Comparison of ENCODE assay signal across 10 mouse cellular contexts in genomic region chr9:118919672-118920186, GRCm38 (mm10). TPM values are rescaled to one million over a fixed set of nuclear protein-coding genes. Genes with fewer than 3 reads are reported as not detected.
DNase-seq lines count a peak whose midpoint lies in the region; ATAC-seq lines count a peak whose summit lies in the region.
"Had no signal": no experiment of that assay in that cellular context is flagged by ENCODE, and none has a peak within 500 bp of the region (broad histone marks: within the 10 kb centered on the region; RNA-seq: fewer than 3 reads in every experiment).

No protein-coding gene starts in this region.

- peaks cover 7% of the 10 kb centered on the region for H3K27me3 ChIP-seq in heart, embryonic 11.5 days (ENCODE audit: control insufficient read depth, insufficient read depth, low read length)
- H3K27me3 ChIP-seq: embryonic facial prominence, embryonic 12.5 days had no signal

- WGBS in heart, embryonic 11.5 days (ENCODE audit: insufficient replicate concordance), result 77% methylated on average over 16 of the region's 16 CpGs

- H3K4me3 ChIP-seq in heart, embryonic 11.5 days (ENCODE audit: low read depth, low read length), result no peak overlapping the region
- H3K4me3 ChIP-seq: embryonic facial prominence, embryonic 12.5 days; midbrain, embryonic 12.5 days had no signal

- no peak for ATAC-seq in heart, embryonic 11.5 days (replicated peaks; ENCODE audit: insufficient number of reproducible peaks, low FRiP score, low TSS enrichment)

- no peak overlapping the region for H3K27ac ChIP-seq in heart, embryonic 11.5 days (ENCODE audit: low read depth, low read length)
- H3K27ac ChIP-seq: embryonic facial prominence, embryonic 12.5 days; midbrain, embryonic 12.5 days had no signal

- H3K4me1 ChIP-seq in heart, embryonic 11.5 days (ENCODE audit: control insufficient read depth, insufficient read depth, low read length), result peaks cover 9% of the 10 kb centered on the region; the same call in 1 of the 2 replicates

- DNase-seq in gastrocnemius, postnatal 10 days, result peak; percentile 47
- no peak for DNase-seq in gastrocnemius, postnatal 25 days
- peak; percentile 58 to 74 for DNase-seq in right cerebral cortex, postnatal 10 days (ENCODE audit: low spot score in 2 of 2)
- no peak for DNase-seq in right cerebral cortex, adult 18-20 months
- peak; percentile 76 for DNase-seq in kidney, adult 18-20 months
- peak; percentile 41 for DNase-seq in right cerebral cortex, postnatal 25 days
- DNase-seq in thymus, adult 18-20 months, result no peak

- no peaks in the 10 kb centered on the region for H3K36me3 ChIP-seq in heart, embryonic 11.5 days (ENCODE audit: control insufficient read depth, insufficient read depth, low read length)
- H3K36me3 ChIP-seq: embryonic facial prominence, embryonic 12.5 days; midbrain, embryonic 12.5 days had no signal

- no peak overlapping the region for H3K9ac ChIP-seq in heart, embryonic 11.5 days (ENCODE audit: low read depth, low read length)
- H3K9ac ChIP-seq: embryonic facial prominence, embryonic 12.5 days; midbrain, embryonic 12.5 days had no signal

- H3K9me3 ChIP-seq in heart, embryonic 11.5 days (replicated peaks; ENCODE audit: control insufficient read depth, low read length), result no peaks in the 10 kb centered on the region
- H3K9me3 ChIP-seq: embryonic facial prominence, embryonic 12.5 days; midbrain, embryonic 12.5 days had no signal

- H3K4me2 ChIP-seq in heart, embryonic 11.5 days, result no peak overlapping the region
- H3K4me2 ChIP-seq: embryonic facial prominence, embryonic 12.5 days; midbrain, embryonic 12.5 days had no signal

RNA-seq across cellular contexts. Expression of gene Ctdspl, which starts 6.5 kb away (rescaled TPM):
- total RNA-seq in gastrocnemius, postnatal 10 days (2021), result 10 to 100 TPM; 14.5 to 14.6 TPM
- 1 to 10 TPM; 5.5 to 8.6 TPM for total RNA-seq in gastrocnemius, postnatal 25 days (2021)
- polyA plus RNA-seq in heart, embryonic 11.5 days (2014; fragmentation: Nextera tagmentation; extraction: Ambion mirVana), result 8.5 and 10.5 TPM in 2 replicates

Comparison
In these comparisons a context has a peak if more than half of its experiments do, and no peak if none do; other contexts are left out.
1. DNase-seq: peak in gastrocnemius, postnatal 10 days (single experiment), right cerebral cortex, postnatal 10 days (2 of 2), kidney, adult 18-20 months (single experiment) and right cerebral cortex, postnatal 25 days (single experiment); none in gastrocnemius, postnatal 25 days (single experiment), right cerebral cortex, adult 18-20 months (single experiment) and thymus, adult 18-20 months (0 of 2).